Mouse (Mus musculus): ENCODE results near the gene Syt13. TPM values are rescaled to one million over a fixed set of nuclear protein-coding genes. Genes with fewer than 3 reads are reported as not detected.
A peak's percentile ranks its signal among the peaks of the same experiment; 100 is the strongest.

The Syt13 gene
- polyA plus RNA-seq, 1 experiment from 2014 or later = 15.4 TPM

- no peak for ATAC-seq (ENCODE audit: low FRiP score)
- H3K27ac ChIP-seq (ENCODE audit: low read depth, low read length) = no peak overlapping the region
- WGBS = 7% methylated on average over 2 of the region's 2 CpGs
- H3K36me3 ChIP-seq (ENCODE audit: control insufficient read depth, insufficient read depth, low read length) = no peaks in the 10 kb centered on the region
- no peaks in the 10 kb centered on the region for H3K4me1 ChIP-seq (replicated peaks; ENCODE audit: control insufficient read depth, insufficient read depth, low read length)
- no peaks in the 10 kb centered on the region; the same call in 1 of the 2 replicates for H3K27me3 ChIP-seq (ENCODE audit: control insufficient read depth, insufficient read depth, low read length)
- no peak overlapping the region for H3K4me3 ChIP-seq (ENCODE audit: low read depth, low read length)
- H3K9me3 ChIP-seq (ENCODE audit: control insufficient read depth, low read length) = no peaks in the 10 kb centered on the region
- no peak for DNase-seq (ENCODE audit: low spot score)
- no peak overlapping the region for H3K9ac ChIP-seq (ENCODE audit: low read depth, low read length)
- no peak overlapping the region for H3K4me2 ChIP-seq (replicated peaks; ENCODE audit: low read depth, low read length)
Observed at GRCm38 (mm10) chr2:92883912-92884243, 31.0 kb upstream of the Syt13 start.

GRCm38 (mm10) chr2:92884976-92885375, 29.9 kb upstream of the Syt13 start:
- H3K27ac ChIP-seq (ENCODE audit: low read depth, low read length) = no peak overlapping the region
- no peaks in the 10 kb centered on the region; the same call in 1 of the 2 replicates for H3K27me3 ChIP-seq (ENCODE audit: control insufficient read depth, insufficient read depth, low read length)
- H3K9ac ChIP-seq (ENCODE audit: low read depth, low read length) = no peak overlapping the region
- no peaks in the 10 kb centered on the region for H3K36me3 ChIP-seq (ENCODE audit: control insufficient read depth, insufficient read depth, low read length)
- no peak overlapping the region for H3K4me2 ChIP-seq (replicated peaks; ENCODE audit: low read depth, low read length)
- no peaks in the 10 kb centered on the region for H3K9me3 ChIP-seq (ENCODE audit: control insufficient read depth, low read length)
- ATAC-seq (ENCODE audit: low FRiP score) (no peak), DNase-seq (ENCODE audit: low spot score) (no peak)
- no peak overlapping the region for H3K4me3 ChIP-seq (ENCODE audit: low read depth, low read length)
- H3K4me1 ChIP-seq (replicated peaks; ENCODE audit: control insufficient read depth, insufficient read depth, low read length) = no peaks in the 10 kb centered on the region
- 85% methylated on average over 6 of the region's 6 CpGs for WGBS

- H3K9ac ChIP-seq (ENCODE audit: low read depth, low read length) = no peak overlapping the region
- 81% methylated on average over 3 of the region's 3 CpGs for WGBS
- H3K9me3 ChIP-seq (ENCODE audit: control insufficient read depth, low read length) = no peaks in the 10 kb centered on the region
- no peak overlapping the region for H3K4me2 ChIP-seq (replicated peaks; ENCODE audit: low read depth, low read length)
- no peaks in the 10 kb centered on the region for H3K4me1 ChIP-seq (replicated peaks; ENCODE audit: control insufficient read depth, insufficient read depth, low read length)
- no peak overlapping the region for H3K4me3 ChIP-seq (ENCODE audit: low read depth, low read length)
- H3K27me3 ChIP-seq (ENCODE audit: control insufficient read depth, insufficient read depth, low read length) = no peaks in the 10 kb centered on the region
- no peak for ATAC-seq (ENCODE audit: low FRiP score)
- no peaks in the 10 kb centered on the region for H3K36me3 ChIP-seq (ENCODE audit: control insufficient read depth, insufficient read depth, low read length)
- no peak for DNase-seq (ENCODE audit: low spot score)
- H3K27ac ChIP-seq (ENCODE audit: low read depth, low read length) = no peak overlapping the region
Observed at GRCm38 (mm10) chr2:92886862-92887261, 28.0 kb upstream of the Syt13 start.

GRCm38 (mm10) chr2:92892524-92892923, 22.4 kb upstream of the Syt13 start:
- Histone ChIP-seq H3K9me3 (ENCODE audit: control insufficient read depth, low read length) (no peaks in the 10 kb centered on the region), H3K4me1 (replicated peaks; ENCODE audit: control insufficient read depth, insufficient read depth, low read length) (no peaks in the 10 kb centered on the region), H3K36me3 (ENCODE audit: control insufficient read depth, insufficient read depth, low read length) (no peaks in the 10 kb centered on the region), H3K4me3 (ENCODE audit: low read depth, low read length) (no peak overlapping the region), H3K9ac (ENCODE audit: low read depth, low read length) (no peak overlapping the region), H3K4me2 (replicated peaks; ENCODE audit: low read depth, low read length) (no peak overlapping the region), H3K27me3 (ENCODE audit: control insufficient read depth, insufficient read depth, low read length) (no peaks in the 10 kb centered on the region), H3K27ac (ENCODE audit: low read depth, low read length) (no peak overlapping the region)
- WGBS = 91% methylated on average over 4 of the region's 4 CpGs
- ATAC-seq (ENCODE audit: low FRiP score) (no peak), DNase-seq (ENCODE audit: low spot score) (no peak)

- no peak overlapping the region for H3K27ac ChIP-seq (ENCODE audit: low read depth, low read length)
- ATAC-seq (ENCODE audit: low FRiP score) = no peak
Observed at GRCm38 (mm10) chr2:92903650-92904049, 11.2 kb upstream of the Syt13 start.

GRCm38 (mm10) chr2:92904307-92904859, 10.5 kb upstream of the Syt13 start:
- ATAC-seq (ENCODE audit: low FRiP score) (no peak), DNase-seq (ENCODE audit: low spot score) (peak; percentile 78)
- Histone ChIP-seq H3K4me2 (replicated peaks; ENCODE audit: low read depth, low read length) (no peak overlapping the region), H3K4me3 (ENCODE audit: low read depth, low read length) (no peak overlapping the region), H3K9me3 (ENCODE audit: control insufficient read depth, low read length) (no peaks in the 10 kb centered on the region), H3K36me3 (ENCODE audit: control insufficient read depth, insufficient read depth, low read length) (no peaks in the 10 kb centered on the region), H3K27me3 (ENCODE audit: control insufficient read depth, insufficient read depth, low read length) (no peaks in the 10 kb centered on the region), H3K9ac (ENCODE audit: low read depth, low read length) (no peak overlapping the region), H3K27ac (ENCODE audit: low read depth, low read length) (no peak overlapping the region), H3K4me1 (replicated peaks; ENCODE audit: control insufficient read depth, insufficient read depth, low read length) (no peaks in the 10 kb centered on the region)
- WGBS = 31% methylated on average over 8 of the region's 8 CpGs

More at GRCm38 (mm10) chr2:92903650-92904049, 11.2 kb upstream of the Syt13 start:
- no peaks in the 10 kb centered on the region for H3K9me3 ChIP-seq (ENCODE audit: control insufficient read depth, low read length)
- 78% methylated on average over 13 of the region's 13 CpGs for WGBS
- no peak overlapping the region for H3K4me2 ChIP-seq (replicated peaks; ENCODE audit: low read depth, low read length)
- DNase-seq (ENCODE audit: low spot score) = no peak
- H3K4me1 ChIP-seq (replicated peaks; ENCODE audit: control insufficient read depth, insufficient read depth, low read length) = no peaks in the 10 kb centered on the region
- no peaks in the 10 kb centered on the region for H3K27me3 ChIP-seq (ENCODE audit: control insufficient read depth, insufficient read depth, low read length)
- H3K4me3 ChIP-seq (ENCODE audit: low read depth, low read length) = no peak overlapping the region
- no peaks in the 10 kb centered on the region for H3K36me3 ChIP-seq (ENCODE audit: control insufficient read depth, insufficient read depth, low read length)
- H3K9ac ChIP-seq (ENCODE audit: low read depth, low read length) = no peak overlapping the region

- Histone ChIP-seq H3K9me3 (ENCODE audit: control insufficient read depth, low read length) (no peaks in the 10 kb centered on the region), H3K4me1 (replicated peaks; ENCODE audit: control insufficient read depth, insufficient read depth, low read length) (peaks cover 6% of the 10 kb centered on the region), H3K4me3 (ENCODE audit: low read depth, low read length) (no peak overlapping the region), H3K27me3 (ENCODE audit: control insufficient read depth, insufficient read depth, low read length) (no peaks in the 10 kb centered on the region), H3K9ac (ENCODE audit: low read depth, low read length) (no peak overlapping the region), H3K4me2 (replicated peaks; ENCODE audit: low read depth, low read length) (no peak overlapping the region), H3K36me3 (ENCODE audit: control insufficient read depth, insufficient read depth, low read length) (no peaks in the 10 kb centered on the region), H3K27ac (ENCODE audit: low read depth, low read length) (no peak overlapping the region)
- ATAC-seq (ENCODE audit: low FRiP score) = no peak
- peak; percentile 34 for DNase-seq (ENCODE audit: low spot score)
- 72% methylated on average over 4 of the region's 4 CpGs for WGBS
Observed at GRCm38 (mm10) chr2:92910371-92910770, 4.5 kb upstream of the Syt13 start.

- Histone ChIP-seq H3K4me2 (replicated peaks; ENCODE audit: low read depth, low read length) (no peak overlapping the region), H3K27ac (ENCODE audit: low read depth, low read length) (0 out of 2 replicates have a peak overlapping the region, but pooled peaks have one; percentile 24), H3K4me1 (replicated peaks; ENCODE audit: control insufficient read depth, insufficient read depth, low read length) (peaks cover 8% of the 10 kb centered on the region)
Observed at GRCm38 (mm10) chr2:92912312-92912711, 2.6 kb upstream of the Syt13 start.

GRCm38 (mm10) chr2:92913295-92913694, 1.6 kb upstream of the Syt13 start:
- H3K9me3 ChIP-seq (ENCODE audit: control insufficient read depth, low read length) = no peaks in the 10 kb centered on the region
- no peak overlapping the region for H3K9ac ChIP-seq (ENCODE audit: low read depth, low read length)
- H3K4me3 ChIP-seq (ENCODE audit: low read depth, low read length) = no peak overlapping the region
- no peak for ATAC-seq (ENCODE audit: low FRiP score)
- no peaks in the 10 kb centered on the region for H3K27me3 ChIP-seq (ENCODE audit: control insufficient read depth, insufficient read depth, low read length)
- no peak overlapping the region for H3K4me2 ChIP-seq (replicated peaks; ENCODE audit: low read depth, low read length)
- no peaks in the 10 kb centered on the region for H3K36me3 ChIP-seq (ENCODE audit: control insufficient read depth, insufficient read depth, low read length)
- peaks cover 8% of the 10 kb centered on the region for H3K4me1 ChIP-seq (replicated peaks; ENCODE audit: control insufficient read depth, insufficient read depth, low read length)
- H3K27ac ChIP-seq (ENCODE audit: low read depth, low read length) = no peak overlapping the region
- peak; percentile 18 for DNase-seq (ENCODE audit: low spot score)
- WGBS = 12% methylated on average over 9 of the region's 9 CpGs

More at GRCm38 (mm10) chr2:92912312-92912711, 2.6 kb upstream of the Syt13 start:
- Histone ChIP-seq H3K36me3 (ENCODE audit: control insufficient read depth, insufficient read depth, low read length) (no peaks in the 10 kb centered on the region), H3K9me3 (ENCODE audit: control insufficient read depth, low read length) (no peaks in the 10 kb centered on the region), H3K4me3 (ENCODE audit: low read depth, low read length) (no peak overlapping the region), H3K27me3 (ENCODE audit: control insufficient read depth, insufficient read depth, low read length) (no peaks in the 10 kb centered on the region), H3K9ac (ENCODE audit: low read depth, low read length) (no peak overlapping the region)
- ATAC-seq (ENCODE audit: low FRiP score) (no peak), DNase-seq (ENCODE audit: low spot score) (peak; percentile 37)

Data from hindbrain, embryonic 11.5 days (tissue).